Mouse (Mus musculus) gastrocnemius, adult 18-20 months (tissue): ENCODE results near the gene Gm20828. TPM values are rescaled to one million over a fixed set of nuclear protein-coding genes. Genes with fewer than 3 reads are reported as not detected.
"Not testable (repeated sequence)": the region's sequence is repeated elsewhere in the genome, so short reads cannot be mapped to it uniquely, and the experiment has no call there.

Source experiments
- DNase-seq: peaks from one replicate; pipeline ENCODE4 v3.0.0; 2021; ENCODE audit warnings: low spot score
- long read RNA-seq, 2 experiments: library from polyadenylated mRNA; stranded (forward); transcript quantifications; one replicate each; pipeline ENCODE4 v2.0.0; 2021
- total RNA-seq, 2 experiments: library from RNA; stranded (reverse); gene quantifications; 2 replicates each; pipeline ENCODE4 v1.2.3; 2021

Gene Gm20828
- not detected for total RNA-seq
- long read RNA-seq, experiment 1, result 0 reads
- long read RNA-seq, experiment 2, result 0 reads

DNA sequence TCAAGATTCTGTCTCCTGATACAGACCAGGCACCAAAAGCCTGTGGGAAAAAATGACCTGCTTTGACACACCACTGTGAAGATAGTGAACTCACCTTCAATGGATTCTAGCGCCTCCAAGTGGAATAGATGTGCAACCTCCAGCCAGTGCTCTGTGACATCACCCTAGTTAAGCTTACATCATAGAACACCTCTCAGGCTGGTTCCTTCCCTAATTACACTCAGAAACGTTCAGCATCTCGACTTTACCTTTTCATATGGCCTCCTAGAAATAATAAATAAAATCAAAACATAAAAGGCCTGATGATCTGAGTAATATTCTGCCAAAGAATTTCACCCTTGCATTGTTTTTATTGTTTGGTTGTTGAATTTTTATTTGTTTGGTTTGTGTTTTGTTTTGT is at the start of gene Gm20828:
Gene Gm20828, minus strand, starts transcription at position 101 of the 400 bp plus-strand sequence.
- not testable (repeated sequence) for DNase-seq
